Mouse (Mus musculus) kidney, postnatal 25 days (tissue): ENCODE results near the gene Nup62.

ENCODE experiments used
- DNase-seq, 2 experiments: peaks; one replicate each; pipeline ENCODE4 v3.0.0; 2021; ENCODE audit warnings: mixed read lengths in 2 of 2

The Nup62 gene

GRCm38 (mm10) chr7:44815721-44816469 lies at the start of gene Nup62, which contains the start of gene Il4i1:
Gene Nup62, plus strand, starts transcription at chr7:44816088.
Gene Il4i1, plus strand, starts transcription at chr7:44816387.
- DNase-seq, result peak; percentile 99

GRCm38 (mm10) chr7:44768129-44768528 lies 47.8 kb upstream of the Nup62 start:
- DNase-seq, result no peak

- peak; percentile 72 to 86 for DNase-seq
Measured at GRCm38 (mm10) chr7:44770046-44770578, 45.8 kb upstream of the Nup62 start.

GRCm38 (mm10) chr7:44772591-44773204 lies 43.2 kb upstream of the Nup62 start:
- DNase-seq, result no peak

- DNase-seq, result no peak
Measured at GRCm38 (mm10) chr7:44776849-44777498, 38.9 kb upstream of the Nup62 start.

- peak in 1 of 2 experiments; percentile 26 for DNase-seq
Measured at GRCm38 (mm10) chr7:44780101-44780500, 35.8 kb upstream of the Nup62 start.

GRCm38 (mm10) chr7:44789531-44789930 lies 26.4 kb upstream of the Nup62 start:
- DNase-seq, result peak in 1 of 2 experiments; percentile 25

GRCm38 (mm10) chr7:44790066-44790465 lies 25.8 kb upstream of the Nup62 start:
- DNase-seq, result peak in 1 of 2 experiments; percentile 19

- no peak for DNase-seq
Measured at GRCm38 (mm10) chr7:44792781-44793180, 23.1 kb upstream of the Nup62 start.

GRCm38 (mm10) chr7:44808927-44809326 lies 7.0 kb upstream of the Nup62 start:
- no peak for DNase-seq

GRCm38 (mm10) chr7:44809466-44809865 lies 6.4 kb upstream of the Nup62 start:
- DNase-seq, result no peak

- DNase-seq, result peak in 1 of 2 experiments; percentile 5
Measured at GRCm38 (mm10) chr7:44810365-44810764, 5.5 kb upstream of the Nup62 start.

GRCm38 (mm10) chr7:44810819-44811557 lies 4.9 kb upstream of the Nup62 start:
- peak in 1 of 2 experiments; percentile 17 for DNase-seq

- peak in 1 of 2 experiments; percentile 28 for DNase-seq
Measured at GRCm38 (mm10) chr7:44812651-44813325, 3.1 kb upstream of the Nup62 start.

- peak in 1 of 2 experiments; percentile 18 for DNase-seq
Measured at GRCm38 (mm10) chr7:44813985-44814384, 1.9 kb upstream of the Nup62 start.

- peak in 1 of 2 experiments; percentile 18 for DNase-seq
Measured at GRCm38 (mm10) chr7:44814423-44814822, 1.5 kb upstream of the Nup62 start.

- peak in 1 of 2 experiments; percentile 44 for DNase-seq
Measured at GRCm38 (mm10) chr7:44814952-44815553, 835 bp upstream of the Nup62 start.

- DNase-seq, result no peak
Measured at GRCm38 (mm10) chr7:44816470-44817021, 658 bp downstream of the Nup62 start, which contains the start of gene Atf5. Gene Atf5, minus strand, starts transcription at chr7:44816658.

GRCm38 (mm10) chr7:44817441-44817840 lies 1.6 kb downstream of the Nup62 start:
- no peak for DNase-seq

- DNase-seq, result peak in 1 of 2 experiments; percentile 21
Measured at GRCm38 (mm10) chr7:44818164-44818563, 2.3 kb downstream of the Nup62 start.

- DNase-seq, result peak; percentile 35 to 54
Measured at GRCm38 (mm10) chr7:44818751-44819235, 2.9 kb downstream of the Nup62 start.
